Mouse (Mus musculus): ENCODE measurements around the gene Zdhhc5. TPM values are rescaled to one million over a fixed set of nuclear protein-coding genes. Genes with fewer than 3 reads are reported as not detected.

The Zdhhc5 gene
- polyA plus RNA-seq, 1 experiment from 2014 or later, result 28.2 TPM

DNA sequence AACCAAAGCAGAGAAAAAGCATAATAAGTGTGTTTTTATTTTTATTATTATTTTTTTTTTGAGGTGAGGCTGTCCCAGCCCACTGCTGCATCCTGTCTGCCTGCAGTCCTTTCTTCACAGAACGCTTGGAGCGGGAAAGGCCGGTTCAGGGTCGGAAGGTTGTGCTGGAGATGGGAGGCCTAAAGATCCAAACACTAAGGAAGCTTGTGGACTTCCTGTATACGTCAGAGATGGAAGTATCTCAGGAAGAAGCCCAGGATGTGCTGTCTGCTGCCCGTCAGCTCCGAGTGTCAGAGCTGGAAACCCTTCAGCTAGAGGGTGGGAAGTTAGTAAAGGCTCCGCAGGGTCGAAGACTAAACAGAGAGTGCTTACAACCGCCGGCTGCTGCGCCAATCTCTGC is 48.9 kb downstream of the Zdhhc5 start:
- ATAC-seq (ENCODE audit: low read depth), result no peak
- Histone ChIP-seq H3K9me3 (ENCODE audit: control insufficient read depth, low read length) (no peaks in the 10 kb centered on the region), H3K9ac (ENCODE audit: low read length) (no peak overlapping the region), H3K36me3 (ENCODE audit: control insufficient read depth, insufficient read depth, low read length) (no peaks in the 10 kb centered on the region), H3K4me2 (ENCODE audit: low read depth, low read length) (no peak overlapping the region), H3K4me1 (replicated peaks; ENCODE audit: control insufficient read depth, insufficient read depth, low read length) (peaks cover 9% of the 10 kb centered on the region), H3K4me3 (ENCODE audit: low read length) (no peak overlapping the region), H3K27me3 (ENCODE audit: control insufficient read depth, insufficient read depth, low read depth, low read length) (no peaks in the 10 kb centered on the region), H3K27ac (ENCODE audit: low read length) (peak overlapping the region; percentile 60)
- 39% methylated on average over 12 of the region's 12 CpGs for WGBS

- WGBS, result 34% methylated on average over 2 of the region's 2 CpGs
- Histone ChIP-seq H3K27me3 (ENCODE audit: control insufficient read depth, insufficient read depth, low read depth, low read length) (no peaks in the 10 kb centered on the region), H3K4me3 (ENCODE audit: low read length) (no peak overlapping the region)
Measured at GRCm38 (mm10) chr2:84662866-84663265, 52.1 kb downstream of the Zdhhc5 start.

GRCm38 (mm10) chr2:84660253-84660652 is 54.7 kb downstream of the Zdhhc5 start:
- H3K4me1 ChIP-seq (replicated peaks; ENCODE audit: control insufficient read depth, insufficient read depth, low read length), result no peaks in the 10 kb centered on the region
- no peak overlapping the region for H3K4me3 ChIP-seq (ENCODE audit: low read length)
- no peak overlapping the region for H3K4me2 ChIP-seq (ENCODE audit: low read depth, low read length)
- ATAC-seq (ENCODE audit: low read depth), result no peak
- no peak overlapping the region for H3K9ac ChIP-seq (ENCODE audit: low read length)
- no peaks in the 10 kb centered on the region for H3K27me3 ChIP-seq (ENCODE audit: control insufficient read depth, insufficient read depth, low read depth, low read length)
- WGBS, result 47% methylated on average over 3 of the region's 3 CpGs
- no peaks in the 10 kb centered on the region for H3K36me3 ChIP-seq (ENCODE audit: control insufficient read depth, insufficient read depth, low read length)
- H3K9me3 ChIP-seq (ENCODE audit: control insufficient read depth, low read length), result no peaks in the 10 kb centered on the region
- H3K27ac ChIP-seq (ENCODE audit: low read length), result no peak overlapping the region

More at GRCm38 (mm10) chr2:84662866-84663265, 52.1 kb downstream of the Zdhhc5 start:
- Histone ChIP-seq H3K4me1 (replicated peaks; ENCODE audit: control insufficient read depth, insufficient read depth, low read length) (no peaks in the 10 kb centered on the region; the same call in 1 of the 2 replicates), H3K27ac (ENCODE audit: low read length) (no peak overlapping the region), H3K36me3 (ENCODE audit: control insufficient read depth, insufficient read depth, low read length) (no peaks in the 10 kb centered on the region), H3K4me2 (ENCODE audit: low read depth, low read length) (no peak overlapping the region), H3K9me3 (ENCODE audit: control insufficient read depth, low read length) (no peaks in the 10 kb centered on the region), H3K9ac (ENCODE audit: low read length) (no peak overlapping the region)
- ATAC-seq (ENCODE audit: low read depth), result no peak

GRCm38 (mm10) chr2:84658806-84659205 is 56.2 kb downstream of the Zdhhc5 start, which contains the start of gene Btbd18:
Gene Btbd18, plus strand, starts transcription at chr2:84659079.
- Histone ChIP-seq H3K27ac (ENCODE audit: low read length) (no peak within 1 kb of the TSS), H3K9ac (ENCODE audit: low read length) (no peak within 1 kb of the TSS), H3K4me1 (replicated peaks; ENCODE audit: control insufficient read depth, insufficient read depth, low read length) (no peaks in the 10 kb centered on the region), H3K4me3 (ENCODE audit: low read length) (no peak within 1 kb of the TSS), H3K36me3 (ENCODE audit: control insufficient read depth, insufficient read depth, low read length) (no peaks in the 10 kb centered on the region), H3K4me2 (ENCODE audit: low read depth, low read length) (no peak within 1 kb of the TSS), H3K9me3 (ENCODE audit: control insufficient read depth, low read length) (no peaks in the 10 kb centered on the region), H3K27me3 (ENCODE audit: control insufficient read depth, insufficient read depth, low read depth, low read length) (no peaks in the 10 kb centered on the region)
- 93% methylated on average over 31 of the region's 32 CpGs for WGBS
- ATAC-seq (ENCODE audit: low read depth), result no peak

- H3K4me1 ChIP-seq (replicated peaks; ENCODE audit: control insufficient read depth, insufficient read depth, low read length), result no peaks in the 10 kb centered on the region
- ATAC-seq (ENCODE audit: low read depth), result no peak
- no peaks in the 10 kb centered on the region for H3K27me3 ChIP-seq (ENCODE audit: control insufficient read depth, insufficient read depth, low read depth, low read length)
- H3K36me3 ChIP-seq (ENCODE audit: control insufficient read depth, insufficient read depth, low read length), result no peaks in the 10 kb centered on the region
- H3K9ac ChIP-seq (ENCODE audit: low read length), result no peak overlapping the region
- 75% methylated on average over 1 of the region's 1 CpGs for WGBS
- no peak overlapping the region for H3K4me3 ChIP-seq (ENCODE audit: low read length)
- no peak overlapping the region for H3K27ac ChIP-seq (ENCODE audit: low read length)
- no peaks in the 10 kb centered on the region for H3K9me3 ChIP-seq (ENCODE audit: control insufficient read depth, low read length)
- H3K4me2 ChIP-seq (ENCODE audit: low read depth, low read length), result no peak overlapping the region
Measured at GRCm38 (mm10) chr2:84655864-84656263, 59.1 kb downstream of the Zdhhc5 start.

- Histone ChIP-seq H3K27ac (ENCODE audit: low read length) (no peak overlapping the region), H3K36me3 (ENCODE audit: control insufficient read depth, insufficient read depth, low read length) (no peaks in the 10 kb centered on the region), H3K4me2 (ENCODE audit: low read depth, low read length) (no peak overlapping the region), H3K9me3 (ENCODE audit: control insufficient read depth, low read length) (no peaks in the 10 kb centered on the region), H3K9ac (ENCODE audit: low read length) (no peak overlapping the region), H3K27me3 (ENCODE audit: control insufficient read depth, insufficient read depth, low read depth, low read length) (no peaks in the 10 kb centered on the region), H3K4me3 (ENCODE audit: low read length) (no peak overlapping the region), H3K4me1 (replicated peaks; ENCODE audit: control insufficient read depth, insufficient read depth, low read length) (no peaks in the 10 kb centered on the region)
- no peak for ATAC-seq (ENCODE audit: low read depth)
Measured at GRCm38 (mm10) chr2:84653354-84653753, 61.6 kb downstream of the Zdhhc5 start.

GRCm38 (mm10) chr2:84650464-84651195 is 64.3 kb downstream of the Zdhhc5 start, which contains the start of gene Ctnnd1:
Gene Ctnnd1, minus strand, starts transcription at chr2:84650765.
- ATAC-seq (ENCODE audit: low read depth), result peak; percentile 99
- no peaks in the 10 kb centered on the region for H3K27me3 ChIP-seq (ENCODE audit: control insufficient read depth, insufficient read depth, low read depth, low read length)

DNA sequence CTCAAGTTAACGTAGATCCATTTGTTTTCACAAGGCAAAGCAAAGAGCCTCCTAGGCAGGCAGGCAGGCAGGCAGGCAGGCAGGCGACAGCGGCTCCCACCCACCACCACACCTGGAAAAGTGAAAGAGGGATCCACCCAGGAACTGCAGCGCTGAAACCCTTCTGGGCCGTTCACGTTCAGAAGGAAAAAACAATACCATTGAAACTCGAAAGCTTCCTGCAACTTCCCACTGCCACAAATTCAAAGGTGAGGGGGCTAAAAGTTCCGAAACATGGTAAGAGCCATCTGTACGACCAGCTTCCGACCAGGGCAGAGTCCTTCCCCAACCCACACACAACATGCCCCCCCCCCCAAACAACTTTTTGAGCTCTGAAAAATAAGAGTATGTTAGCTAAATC is 65.3 kb downstream of the Zdhhc5 start:
- Histone ChIP-seq H3K36me3 (ENCODE audit: control insufficient read depth, insufficient read depth, low read length) (peaks cover 2% of the 10 kb centered on the region; the same call in 1 of the 2 replicates), H3K9me3 (ENCODE audit: control insufficient read depth, low read length) (no peaks in the 10 kb centered on the region), H3K27ac (ENCODE audit: low read length) (peak overlapping the region; percentile 69), H3K4me1 (replicated peaks; ENCODE audit: control insufficient read depth, insufficient read depth, low read length) (peaks cover 16% of the 10 kb centered on the region), H3K4me2 (ENCODE audit: low read depth, low read length) (peak overlapping the region; percentile 56), H3K27me3 (ENCODE audit: control insufficient read depth, insufficient read depth, low read depth, low read length) (no peaks in the 10 kb centered on the region), H3K4me3 (ENCODE audit: low read length) (peak overlapping the region; percentile 74), H3K9ac (ENCODE audit: low read length) (peak overlapping the region; percentile 89)
- no peak for ATAC-seq (ENCODE audit: low read depth)
- under 1% methylated on average over 10 of the region's 10 CpGs for WGBS

More at GRCm38 (mm10) chr2:84650464-84651195, 64.3 kb downstream of the Zdhhc5 start, which contains the start of gene Ctnnd1:
- Histone ChIP-seq H3K27ac (ENCODE audit: low read length) (peak within 1 kb of the TSS; percentile 99), H3K36me3 (ENCODE audit: control insufficient read depth, insufficient read depth, low read length) (peaks cover 2% of the 10 kb centered on the region; the same call in 1 of the 2 replicates), H3K9ac (ENCODE audit: low read length) (peak within 1 kb of the TSS; percentile 89), H3K4me1 (replicated peaks; ENCODE audit: control insufficient read depth, insufficient read depth, low read length) (peaks cover 16% of the 10 kb centered on the region), H3K4me2 (ENCODE audit: low read depth, low read length) (peak within 1 kb of the TSS; percentile 65), H3K4me3 (ENCODE audit: low read length) (peak within 1 kb of the TSS; percentile 74), H3K9me3 (ENCODE audit: control insufficient read depth, low read length) (no peaks in the 10 kb centered on the region)
- 0% methylated on average over 15 of the region's 15 CpGs for WGBS

GRCm38 (mm10) chr2:84648369-84648768 is 66.6 kb downstream of the Zdhhc5 start:
- Histone ChIP-seq H3K9ac (ENCODE audit: low read length) (peak overlapping the region; percentile 67), H3K4me3 (ENCODE audit: low read length) (peak overlapping the region; percentile 52), H3K36me3 (ENCODE audit: control insufficient read depth, insufficient read depth, low read length) (peaks cover 2% of the 10 kb centered on the region; the same call in 1 of the 2 replicates), H3K4me1 (replicated peaks; ENCODE audit: control insufficient read depth, insufficient read depth, low read length) (peaks cover 19% of the 10 kb centered on the region), H3K9me3 (ENCODE audit: control insufficient read depth, low read length) (no peaks in the 10 kb centered on the region), H3K27me3 (ENCODE audit: control insufficient read depth, insufficient read depth, low read depth, low read length) (no peaks in the 10 kb centered on the region), H3K27ac (ENCODE audit: low read length) (peak overlapping the region; percentile 50; the same call in 1 of the 2 replicates), H3K4me2 (ENCODE audit: low read depth, low read length) (peak overlapping the region; percentile 68)
- 13% methylated on average over 6 of the region's 6 CpGs for WGBS
- ATAC-seq (ENCODE audit: low read depth), result no peak

Measured in lung, embryonic 16.5 days (tissue).